Mouse (Mus musculus): Measurements from ENCODE around the gene Abca7. TPM values are rescaled to one million over a fixed set of nuclear protein-coding genes. Genes with fewer than 3 reads are reported as not detected.
A peak's percentile ranks its signal among the peaks of the same experiment; 100 is the strongest.
"Not testable (repeated sequence)": the region's sequence is repeated elsewhere in the genome, so short reads cannot be mapped to it uniquely, and the experiment has no call there.

Gene Abca7
- total RNA-seq, 4 experiments from 2014 or later: 7.3 to 8.6 (median 8.1) TPM

DNA sequence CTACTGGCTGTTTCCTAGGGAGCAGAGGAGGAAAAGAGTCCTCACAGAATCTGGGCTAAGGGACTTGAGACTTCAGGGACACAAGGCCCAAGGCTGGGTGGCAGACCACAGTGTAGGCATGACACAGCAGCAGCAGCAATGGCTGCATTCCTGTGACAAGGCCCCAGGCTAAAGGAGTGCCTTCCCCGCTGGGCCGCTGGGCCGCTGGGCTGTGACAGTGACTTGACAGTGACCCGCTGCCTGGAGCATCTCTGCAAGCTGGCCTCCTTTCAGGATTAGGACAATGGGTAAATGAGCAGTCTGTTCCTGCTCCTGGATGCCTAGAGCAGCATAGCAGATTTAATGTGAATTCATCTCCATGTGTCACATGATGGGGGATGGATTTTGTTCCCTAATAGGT lies 47.8 kb downstream of the Abca7 start:
- no peak for DNase-seq (ENCODE audit: low spot score in 2 of 2)

DNA sequence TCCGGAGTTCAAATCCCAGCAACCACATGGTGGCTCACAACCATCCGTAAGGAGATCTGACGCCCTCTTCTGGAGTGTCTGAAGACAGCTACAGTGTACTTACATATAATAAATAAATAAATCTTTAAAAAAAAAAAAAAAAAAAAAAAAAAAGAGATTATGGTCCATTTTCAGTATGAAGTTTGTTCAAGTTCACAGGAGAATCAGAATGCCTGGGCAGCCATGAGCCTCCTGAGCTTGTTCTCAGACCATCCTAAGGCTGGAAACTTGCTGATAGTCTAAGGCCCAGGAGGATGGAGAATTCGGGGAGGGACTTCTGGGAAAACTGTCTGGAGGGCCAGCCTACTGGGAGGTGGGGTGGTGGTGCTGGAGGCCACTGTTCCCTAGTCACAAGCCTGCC lies 49.1 kb downstream of the Abca7 start:
- not testable (repeated sequence) for DNase-seq (ENCODE audit: low spot score in 2 of 2)

DNA sequence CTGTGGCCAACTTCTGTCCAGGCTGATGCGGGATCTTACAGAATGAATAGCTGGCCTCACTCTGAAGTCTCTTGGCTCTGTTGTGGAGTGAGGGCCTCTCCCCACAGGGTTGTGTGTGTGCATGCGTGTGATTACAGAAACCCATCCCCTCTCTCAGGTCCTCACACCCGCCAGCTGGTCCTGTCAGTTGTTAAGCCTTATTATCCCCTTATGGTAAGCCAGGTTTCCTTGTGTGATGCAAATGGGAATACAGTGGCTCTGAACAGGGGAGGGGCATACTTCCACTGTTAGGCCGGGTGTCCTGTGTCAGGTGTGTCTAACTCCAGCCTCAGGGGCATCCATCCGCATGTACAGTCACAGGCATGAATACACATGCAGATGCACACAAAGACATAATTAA lies 49.5 kb downstream of the Abca7 start:
- no peak for DNase-seq (ENCODE audit: low spot score in 2 of 2)

DNA sequence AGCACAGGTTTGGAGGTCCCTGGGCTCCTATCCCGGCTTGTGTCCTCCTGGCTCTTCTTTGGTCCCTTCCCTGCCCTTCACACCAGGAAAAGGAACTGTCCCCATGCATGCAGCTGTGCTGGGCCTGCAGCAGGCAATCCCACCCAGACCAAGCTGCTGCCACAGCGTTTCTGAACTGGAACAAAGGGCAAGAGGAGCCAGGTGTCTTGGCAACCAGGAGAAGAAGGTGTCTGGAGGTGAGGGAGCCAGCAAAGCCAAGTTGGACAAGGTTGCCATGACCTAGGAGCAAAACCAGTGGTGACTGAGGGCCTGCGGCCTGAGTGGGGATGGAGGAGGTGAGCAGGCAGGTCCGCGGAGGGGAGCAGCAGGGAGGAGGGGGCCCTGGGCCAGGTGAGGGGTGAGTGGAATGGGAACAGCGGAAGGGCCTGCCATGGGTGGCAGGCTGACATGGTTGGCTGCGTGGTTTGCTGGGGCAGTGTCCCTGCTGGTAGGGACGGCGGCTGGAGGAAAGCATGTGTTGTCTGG lies 50.8 kb downstream of the Abca7 start, which contains the start of gene Gpx4:
Gpx4 (plus strand) TSS at position 126 of the 525 bp plus-strand sequence.
- no peak for DNase-seq (ENCODE audit: low spot score in 2 of 2)

DNA sequence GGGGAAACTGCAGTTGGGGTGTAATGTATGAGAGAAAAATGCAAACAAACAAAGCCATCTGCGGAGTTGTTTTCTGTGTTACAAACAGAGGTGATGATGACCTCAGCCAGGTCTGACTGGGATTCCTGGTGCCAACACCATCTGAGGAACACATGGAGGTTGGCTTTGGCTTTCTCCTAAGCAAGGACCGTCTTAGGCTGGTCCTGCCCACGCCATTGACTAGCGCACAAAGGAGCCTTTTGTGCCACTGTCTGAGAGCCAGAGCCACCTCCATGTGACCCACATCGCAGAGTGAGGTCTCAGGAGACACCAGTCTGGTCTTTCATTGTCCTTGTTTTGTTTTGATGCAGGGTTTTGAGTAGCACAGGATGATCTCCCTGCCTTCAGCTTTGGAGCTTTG lies 52.1 kb downstream of the Abca7 start:
- no peak for DNase-seq (ENCODE audit: low spot score in 2 of 2)

DNA sequence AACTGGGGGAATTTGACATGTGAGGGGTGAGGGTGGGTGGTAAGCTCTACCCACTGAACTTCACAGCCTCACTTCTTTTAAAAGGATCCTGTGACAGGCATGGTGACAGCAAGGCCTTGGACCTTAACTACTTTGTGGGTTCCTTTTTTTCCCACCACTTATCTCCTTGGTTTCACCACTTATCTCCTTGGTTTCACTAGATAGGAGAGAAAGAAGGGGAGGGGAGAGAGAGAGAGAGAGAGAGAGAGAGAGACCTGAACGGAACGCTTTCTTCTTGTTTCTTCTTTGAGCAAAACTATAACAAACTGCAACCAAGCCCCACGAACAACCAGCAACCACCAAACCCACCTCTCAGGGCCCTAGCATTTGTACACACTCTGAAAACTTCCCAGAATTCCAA lies 52.5 kb downstream of the Abca7 start:
- DNase-seq (ENCODE audit: low spot score in 2 of 2): no peak

DNA sequence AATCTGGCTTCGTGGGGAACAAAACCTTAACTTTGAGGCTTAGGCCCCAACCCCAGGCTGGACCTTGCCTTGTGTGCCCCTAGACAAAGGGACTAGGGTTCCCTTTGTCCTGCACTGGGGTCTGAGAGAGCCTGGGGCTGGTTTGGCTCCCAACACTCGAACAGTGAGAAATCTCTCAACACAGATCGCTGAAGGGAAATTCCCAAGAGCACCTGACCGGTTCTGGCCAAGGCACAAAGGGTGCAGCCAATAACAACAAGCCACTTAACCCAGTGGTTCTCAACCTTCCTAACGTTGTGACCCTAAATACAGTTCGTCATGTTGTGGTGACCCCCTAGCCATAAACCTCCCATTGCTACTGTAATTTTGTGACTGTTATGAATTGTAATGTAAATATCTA lies 54.0 kb downstream of the Abca7 start:
- DNase-seq (ENCODE audit: low spot score in 2 of 2): no peak

DNA sequence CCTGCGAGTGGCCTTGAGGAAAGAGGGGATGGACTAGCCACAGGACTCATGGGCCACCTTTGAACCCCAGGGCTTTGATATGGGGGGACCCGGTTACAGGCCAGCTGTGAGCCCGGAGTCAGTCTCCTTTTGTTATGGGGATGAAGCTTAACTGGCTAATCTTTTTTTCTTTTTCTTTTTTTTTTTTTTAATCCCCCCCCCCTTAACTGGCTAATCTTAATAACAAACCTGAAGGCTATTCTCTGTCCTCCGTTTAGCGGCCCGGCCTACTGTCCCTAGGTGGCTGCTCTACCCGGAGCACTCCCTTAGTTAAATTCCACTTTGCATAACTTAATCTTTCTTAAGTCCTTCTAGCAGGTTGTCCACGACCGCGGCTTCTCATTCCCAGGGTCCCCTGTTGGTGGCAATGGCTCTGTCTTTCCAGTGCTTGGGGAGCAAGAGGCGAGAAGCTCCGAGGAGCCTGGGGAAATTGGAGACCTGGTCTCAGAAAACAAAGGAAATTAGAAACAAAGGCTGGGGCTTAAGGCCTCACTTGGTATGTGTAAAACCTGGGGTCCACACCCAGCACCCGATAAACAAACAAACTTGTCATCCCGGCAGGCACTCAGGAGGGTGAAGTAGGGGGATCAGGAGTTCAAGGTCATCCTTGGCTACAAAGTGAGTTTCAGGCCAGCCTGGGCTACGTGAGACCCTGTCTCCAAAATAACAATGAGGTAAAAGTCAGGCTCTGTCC lies 54.8 kb downstream of the Abca7 start:
- DNase-seq (ENCODE audit: low spot score in 2 of 2): no peak

DNA sequence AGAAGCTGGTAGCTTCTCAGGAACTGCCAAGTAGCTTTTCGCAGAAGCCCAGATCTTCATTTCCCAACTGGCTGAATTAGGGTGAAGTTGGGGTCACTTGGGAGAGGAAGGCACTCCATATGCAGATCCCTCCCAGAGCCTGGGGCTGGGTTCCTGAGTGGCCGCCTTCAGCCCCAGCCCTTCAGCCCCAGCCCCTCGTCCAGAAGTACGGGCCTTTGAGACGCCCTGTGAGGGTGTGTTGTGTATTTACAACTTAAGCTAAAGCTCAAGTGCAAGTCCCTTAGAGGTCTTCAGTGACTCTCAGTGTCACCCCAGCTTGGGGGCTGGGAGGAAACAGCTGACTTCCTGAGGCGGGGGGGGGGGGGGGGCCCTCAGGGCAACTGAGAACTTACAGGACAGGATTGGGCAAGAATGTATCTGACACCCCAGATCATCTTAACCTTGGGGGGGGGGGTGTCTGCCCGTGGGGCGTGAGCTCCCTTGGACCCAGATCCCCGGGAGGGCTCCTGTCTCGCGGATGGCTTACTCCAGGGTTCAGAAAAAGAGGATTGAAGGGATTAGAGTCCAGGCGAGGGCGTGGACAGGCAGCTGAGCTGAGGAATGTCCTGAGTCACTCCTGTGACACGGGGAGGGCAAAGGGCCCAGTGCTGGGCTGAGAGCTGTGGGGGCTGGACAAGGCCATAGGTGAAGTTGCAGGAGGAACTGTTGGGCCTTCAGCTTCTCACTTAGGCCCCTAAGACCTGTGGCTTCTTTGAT lies 55.5 kb downstream of the Abca7 start:
- peak; percentile 55 to 66 for DNase-seq (ENCODE audit: low spot score in 2 of 2)

DNA sequence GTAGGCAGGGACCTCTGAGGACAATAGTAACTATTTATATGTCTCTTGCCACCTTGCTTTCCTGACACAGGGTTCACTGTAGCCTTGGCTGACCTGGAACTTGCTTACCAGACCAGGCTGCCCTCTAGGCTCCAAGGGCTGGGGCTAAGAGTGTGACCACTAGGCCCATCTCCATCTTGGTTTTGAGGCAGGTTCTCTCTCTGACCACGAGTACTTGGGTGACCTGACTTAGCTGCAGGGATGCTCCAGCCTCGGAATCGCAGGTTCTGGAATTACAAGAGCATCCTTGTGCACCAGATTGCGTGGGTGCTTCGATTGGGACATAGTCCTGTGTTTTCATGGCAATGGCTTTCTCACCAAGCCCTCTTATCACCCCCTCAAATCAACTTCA lies 56.1 kb downstream of the Abca7 start:
- no peak for DNase-seq (ENCODE audit: low spot score in 2 of 2)

DNA sequence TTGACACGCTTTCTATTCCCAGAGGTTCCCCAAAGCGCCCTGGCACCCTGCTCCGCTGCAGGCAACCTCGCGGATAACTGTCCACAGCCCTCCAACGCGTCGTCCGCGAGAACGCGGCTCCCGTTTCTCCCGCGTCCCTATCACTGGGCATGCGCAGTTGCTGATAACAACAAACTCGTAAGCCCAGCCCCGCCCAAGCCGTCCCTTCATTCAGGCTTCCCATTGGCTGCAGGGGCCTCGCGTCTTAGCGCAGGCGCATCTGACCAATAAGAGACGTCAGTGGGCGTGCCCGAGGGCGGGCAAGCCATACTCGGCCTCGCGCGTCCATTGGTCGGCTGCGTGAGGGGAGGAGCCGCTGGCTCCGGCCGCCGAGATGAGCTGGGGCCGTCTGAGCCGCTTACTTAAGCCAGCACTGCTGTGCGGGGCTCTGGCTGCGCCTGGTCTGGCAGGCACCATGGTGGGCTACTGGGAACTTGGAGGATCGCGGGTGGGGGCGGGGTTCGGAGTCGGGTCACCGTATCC lies 57.0 kb downstream of the Abca7 start:
- peak; percentile 99 to 100 for DNase-seq (ENCODE audit: low spot score in 2 of 2)

DNA sequence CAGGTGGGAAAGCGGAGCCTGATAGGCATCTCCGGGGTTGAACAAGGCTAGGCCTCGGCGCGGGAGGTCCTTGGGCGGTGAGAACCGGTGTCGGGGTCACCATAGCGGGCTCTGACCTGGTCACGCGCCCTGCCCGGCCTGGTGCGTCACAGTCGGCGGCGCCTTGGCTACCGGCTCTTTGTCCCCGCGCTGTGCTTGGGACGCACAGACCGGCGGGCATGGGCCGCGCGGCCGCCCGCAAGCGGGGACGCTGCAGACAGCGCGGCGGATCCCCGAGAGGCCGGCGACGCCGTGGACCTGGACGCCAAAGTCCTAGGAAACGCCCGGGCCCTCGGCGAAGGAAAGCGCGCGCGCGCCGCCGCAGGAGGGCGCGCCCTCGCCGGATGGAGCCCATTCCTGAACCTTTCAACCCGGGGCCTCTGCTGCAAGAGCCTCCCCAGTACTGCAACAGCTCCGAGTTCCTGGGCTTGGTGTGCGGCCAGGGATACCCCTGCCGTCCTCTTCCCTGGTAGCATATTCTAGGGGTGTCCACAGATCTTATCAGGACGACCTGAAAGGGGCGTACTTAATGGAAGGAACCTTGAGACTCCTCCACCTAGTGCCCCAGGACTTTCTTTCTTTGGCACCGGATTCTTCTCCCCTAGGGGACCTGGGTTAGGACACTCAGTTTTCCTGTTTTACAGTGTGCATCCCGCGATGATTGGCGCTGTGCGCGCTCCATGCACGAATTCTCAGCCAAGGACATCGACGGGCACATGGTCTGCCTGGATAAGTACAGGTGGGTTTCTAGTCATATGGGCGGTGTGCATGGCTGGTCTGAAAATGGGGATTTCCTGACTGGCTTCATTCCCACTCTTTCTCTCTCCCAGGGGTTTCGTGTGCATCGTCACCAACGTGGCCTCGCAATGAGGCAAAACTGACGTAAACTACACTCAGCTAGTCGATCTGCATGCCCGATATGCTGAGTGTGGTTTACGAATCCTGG lies 57.8 kb downstream of the Abca7 start:
- peak; percentile 46 to 55 for DNase-seq (ENCODE audit: low spot score in 2 of 2)

DNA sequence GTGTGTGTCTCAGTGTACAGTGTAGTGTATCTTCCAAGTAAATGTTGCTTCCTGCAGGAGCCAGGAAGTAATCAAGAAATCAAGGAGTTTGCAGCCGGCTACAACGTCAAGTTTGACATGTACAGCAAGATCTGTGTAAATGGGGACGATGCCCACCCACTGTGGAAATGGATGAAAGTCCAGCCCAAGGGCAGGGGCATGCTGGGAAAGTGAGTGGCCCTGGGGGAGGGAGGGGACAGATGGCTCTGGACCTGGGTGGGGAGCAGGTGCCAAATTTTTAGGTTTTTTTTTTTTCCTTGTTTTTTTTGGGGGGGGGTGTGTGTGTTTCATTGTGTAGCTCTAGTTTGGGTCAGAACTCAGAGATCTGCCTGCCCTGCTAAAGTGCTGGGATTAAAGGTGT lies 58.6 kb downstream of the Abca7 start:
- DNase-seq (ENCODE audit: low spot score in 2 of 2): not testable (repeated sequence)

DNA sequence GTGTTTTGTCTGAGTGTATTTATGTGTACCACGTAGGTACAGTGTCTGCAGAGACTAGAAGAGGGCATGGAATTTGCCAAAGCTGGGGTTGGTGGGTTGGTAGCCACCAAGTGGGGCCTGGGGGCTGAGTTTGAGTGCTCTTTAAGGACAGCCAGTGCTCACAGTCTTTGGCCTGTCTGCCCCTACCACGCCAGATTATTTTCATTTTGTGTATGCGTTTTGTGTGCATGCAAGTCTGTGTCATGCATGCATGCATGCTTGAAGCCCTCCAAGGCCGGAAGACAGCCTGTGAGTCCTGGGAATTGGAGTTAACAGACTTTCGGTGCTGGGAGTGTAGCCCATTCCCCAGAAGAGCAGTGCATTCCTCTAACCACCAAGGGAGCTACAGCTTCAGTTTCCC lies 59.1 kb downstream of the Abca7 start:
- DNase-seq (ENCODE audit: low spot score in 2 of 2): no peak

DNA sequence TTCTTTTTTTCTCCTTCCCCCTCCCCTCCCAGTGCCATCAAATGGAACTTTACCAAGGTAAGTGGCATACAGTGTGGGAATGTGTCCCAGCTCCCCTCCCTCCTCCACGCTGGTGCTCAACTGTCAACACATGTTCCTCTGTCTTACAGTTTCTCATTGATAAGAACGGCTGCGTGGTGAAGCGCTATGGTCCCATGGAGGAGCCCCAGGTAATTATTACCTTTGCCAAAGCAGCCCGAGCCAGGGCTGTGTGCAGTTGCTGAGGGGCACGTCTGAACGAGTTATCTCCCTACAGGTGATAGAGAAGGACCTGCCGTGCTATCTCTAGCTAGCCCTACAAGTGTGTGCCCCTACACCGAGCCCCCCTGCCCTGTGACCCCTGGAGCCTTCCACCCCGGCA lies 59.6 kb downstream of the Abca7 start:
- no peak for DNase-seq (ENCODE audit: low spot score in 2 of 2)

DNA sequence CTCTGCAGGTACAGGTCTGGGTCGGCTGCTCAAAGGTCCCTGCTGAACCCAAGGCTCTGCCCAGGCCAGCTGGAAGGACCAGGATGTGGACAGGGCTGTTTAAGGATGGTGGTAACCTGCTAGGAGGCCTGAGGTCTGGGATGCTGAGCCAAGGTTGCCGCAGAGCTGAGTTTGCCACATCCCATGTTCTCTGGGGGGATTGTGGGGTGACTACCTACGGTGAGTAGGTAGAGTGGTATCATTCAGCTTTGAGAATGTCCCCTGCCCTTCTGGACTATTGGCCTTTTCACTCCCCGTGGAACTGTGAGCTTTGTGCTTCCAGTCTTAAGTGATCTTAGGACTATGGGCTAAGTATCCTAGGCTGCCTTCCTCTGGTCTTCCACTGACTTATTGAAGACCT lies 60.2 kb downstream of the Abca7 start:
- no peak for DNase-seq (ENCODE audit: low spot score in 2 of 2)

DNA sequence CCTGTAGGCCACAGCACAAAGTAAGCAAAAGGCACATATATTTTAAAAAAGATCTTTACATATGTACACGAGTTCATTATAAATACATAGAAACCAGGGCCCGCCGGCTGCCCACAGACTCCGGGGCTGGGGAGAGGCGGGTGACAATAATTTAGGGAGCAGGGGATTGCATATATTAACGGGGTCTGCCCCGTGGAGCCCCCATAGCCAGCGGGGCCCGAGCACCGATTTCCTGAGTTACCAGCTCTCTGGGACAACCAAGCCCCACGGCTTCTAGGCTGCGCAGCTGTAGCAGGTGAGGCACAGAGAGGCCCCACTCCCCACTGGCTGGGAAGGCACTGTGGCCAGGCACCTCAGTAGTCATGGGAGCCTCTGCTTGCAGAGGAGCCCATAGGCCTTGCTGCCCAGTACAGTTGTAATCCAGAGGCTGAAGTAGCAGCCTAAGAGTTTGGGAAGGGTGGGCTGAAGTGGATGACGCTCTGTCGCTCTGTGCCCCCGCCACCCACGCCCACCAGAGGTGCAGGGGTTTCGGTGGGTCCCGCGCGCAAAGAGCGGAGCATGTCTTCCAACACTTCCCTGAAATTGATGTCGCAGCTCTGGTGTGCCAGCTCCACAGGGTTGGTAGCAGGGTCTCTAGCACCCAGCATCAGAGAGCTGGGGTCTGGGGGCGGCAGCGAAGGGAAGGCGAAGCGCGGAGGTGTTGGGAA lies 60.8 kb downstream of the Abca7 start:
- DNase-seq (ENCODE audit: low spot score in 2 of 2): no peak

DNA sequence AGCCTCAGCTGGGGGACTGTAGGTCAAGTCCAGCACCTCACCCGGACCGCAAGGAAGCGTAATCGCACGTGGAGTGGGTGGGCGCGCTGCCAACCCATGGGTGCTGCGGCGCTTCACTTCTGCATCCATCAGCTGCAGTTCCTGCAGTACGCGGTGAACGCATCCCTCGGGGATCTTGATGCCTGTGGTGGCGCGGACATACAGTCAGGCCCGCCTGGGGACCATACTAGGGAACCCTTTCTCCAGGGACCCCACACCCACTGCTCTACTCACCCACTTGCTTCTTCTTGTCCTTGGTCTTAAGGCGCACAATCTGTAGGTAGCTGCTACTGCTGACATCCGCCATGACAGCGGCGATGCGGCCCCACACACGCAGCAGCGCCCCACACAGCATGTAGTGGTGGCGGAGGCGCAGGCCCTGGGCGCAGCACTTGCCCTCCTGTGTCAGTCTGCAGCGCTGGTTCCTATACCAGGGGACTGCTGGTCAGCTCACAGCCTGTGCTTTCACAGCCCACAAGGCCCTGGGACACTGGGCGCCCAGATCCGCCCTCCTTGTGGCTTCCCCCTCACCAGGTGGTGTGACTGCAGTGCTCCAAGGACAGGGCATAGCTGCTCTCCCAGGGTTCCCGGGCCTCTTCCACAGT lies 61.5 kb downstream of the Abca7 start:
- DNase-seq (ENCODE audit: low spot score in 2 of 2): no peak

DNA sequence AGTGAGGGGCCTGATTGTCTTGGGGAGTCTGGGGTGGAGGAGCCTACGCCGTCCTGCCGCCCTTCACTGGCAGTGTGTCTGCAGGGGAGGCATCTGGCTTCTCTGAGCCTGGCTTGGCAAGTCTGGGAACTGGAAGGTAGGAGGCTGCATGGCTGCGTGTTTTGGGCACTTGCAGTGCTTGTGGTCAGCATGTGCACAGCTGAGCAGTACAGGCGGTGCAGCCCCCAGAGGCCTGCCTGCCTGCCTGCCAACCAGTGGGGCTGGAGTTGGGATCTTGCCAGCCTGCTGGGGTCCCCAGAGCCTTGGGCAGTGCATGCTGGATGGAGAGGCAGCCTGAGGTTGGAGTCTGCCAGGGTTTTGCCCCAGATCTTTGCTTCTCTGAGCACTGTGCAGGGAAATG lies 66.8 kb downstream of the Abca7 start:
- DNase-seq (ENCODE audit: low spot score in 2 of 2): no peak
